Mouse (Mus musculus) spleen, adult 18-20 months (tissue): ENCODE data around the gene Scml4.

Source experiments
- DNase-seq, 2 experiments: peaks; one replicate each; pipeline ENCODE4 v3.0.0; 2022; ENCODE audit warnings: mixed read lengths in 2 of 2

The Scml4 gene

DNA sequence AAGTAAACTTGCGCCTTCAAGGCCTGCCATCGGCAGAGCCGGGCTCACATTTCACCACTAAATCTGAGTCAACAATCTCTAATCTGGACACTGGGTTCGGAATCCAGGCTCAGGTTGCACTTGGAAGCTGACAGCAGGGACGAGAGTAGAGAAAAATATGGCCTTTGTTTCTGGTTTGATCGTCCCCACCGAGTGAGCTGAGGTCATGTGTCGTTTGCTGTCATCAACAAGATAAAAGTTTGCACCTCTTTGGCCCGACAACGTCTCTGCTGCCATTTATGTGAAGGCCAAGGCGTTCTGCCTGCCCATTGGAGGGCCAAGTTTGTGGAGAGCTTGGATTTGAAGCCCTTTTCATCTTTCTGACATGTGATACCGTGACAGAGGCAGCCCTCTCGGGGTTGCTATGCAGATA lies 135.3 kb downstream of the Scml4 start:
- DNase-seq: no peak

DNA sequence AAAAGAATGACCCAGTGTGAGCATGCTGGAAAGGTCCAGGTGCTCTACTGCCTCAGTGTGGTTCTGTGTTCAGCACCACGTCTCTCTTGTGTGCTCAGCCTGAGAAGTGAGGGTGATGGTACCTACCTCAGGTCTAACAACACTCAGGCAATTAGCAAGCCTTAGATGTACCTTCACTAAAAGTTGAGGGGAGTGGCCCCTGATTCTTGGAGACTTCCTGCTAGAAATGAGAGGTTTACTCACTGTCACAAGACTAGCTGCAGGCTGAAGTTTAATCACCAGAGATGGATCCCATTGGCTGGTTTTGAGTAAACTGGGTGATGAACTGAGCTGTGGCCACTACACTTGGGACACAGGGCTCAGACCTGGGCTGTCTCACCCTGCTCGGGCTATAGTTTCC lies 137.1 kb downstream of the Scml4 start:
- DNase-seq: no peak

DNA sequence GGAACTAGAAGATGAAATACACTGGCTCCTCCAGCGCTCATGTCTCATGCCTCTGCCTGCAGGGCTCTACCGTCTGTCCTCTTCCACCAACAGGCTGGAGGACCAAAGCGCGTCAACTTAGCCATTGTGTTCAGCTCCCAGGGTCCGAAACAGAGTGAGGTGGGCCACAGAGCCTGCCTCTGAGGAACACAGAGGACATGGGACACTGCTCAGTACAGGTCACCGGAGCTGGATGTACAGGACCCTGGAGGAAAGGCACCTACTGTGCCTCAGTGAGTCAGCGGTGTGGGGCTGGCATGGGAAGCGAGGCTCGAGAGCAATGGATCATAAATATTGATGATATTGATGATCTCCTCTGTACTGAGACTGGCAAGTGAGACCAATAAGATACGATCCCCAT lies 139.2 kb downstream of the Scml4 start:
- DNase-seq: no peak

DNA sequence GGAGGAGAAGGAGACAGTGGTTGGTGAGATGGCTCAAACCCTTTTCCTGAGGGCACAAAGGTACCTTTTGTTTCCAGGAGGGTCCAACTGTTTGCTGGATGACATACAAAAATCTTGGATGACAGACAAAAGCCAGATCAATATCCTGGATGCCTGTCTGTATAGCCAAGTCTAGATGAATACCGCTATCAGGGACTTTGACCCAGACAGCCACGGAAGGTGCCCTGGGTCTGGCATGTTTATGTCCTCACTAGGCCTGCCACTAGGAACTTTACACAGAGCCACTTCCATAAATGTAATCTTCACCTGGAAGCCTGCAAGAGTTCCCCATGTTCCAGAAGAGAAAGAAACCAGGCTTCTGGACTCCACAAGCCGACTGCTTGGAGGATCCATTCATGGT lies 141.3 kb downstream of the Scml4 start:
- DNase-seq: no peak

DNA sequence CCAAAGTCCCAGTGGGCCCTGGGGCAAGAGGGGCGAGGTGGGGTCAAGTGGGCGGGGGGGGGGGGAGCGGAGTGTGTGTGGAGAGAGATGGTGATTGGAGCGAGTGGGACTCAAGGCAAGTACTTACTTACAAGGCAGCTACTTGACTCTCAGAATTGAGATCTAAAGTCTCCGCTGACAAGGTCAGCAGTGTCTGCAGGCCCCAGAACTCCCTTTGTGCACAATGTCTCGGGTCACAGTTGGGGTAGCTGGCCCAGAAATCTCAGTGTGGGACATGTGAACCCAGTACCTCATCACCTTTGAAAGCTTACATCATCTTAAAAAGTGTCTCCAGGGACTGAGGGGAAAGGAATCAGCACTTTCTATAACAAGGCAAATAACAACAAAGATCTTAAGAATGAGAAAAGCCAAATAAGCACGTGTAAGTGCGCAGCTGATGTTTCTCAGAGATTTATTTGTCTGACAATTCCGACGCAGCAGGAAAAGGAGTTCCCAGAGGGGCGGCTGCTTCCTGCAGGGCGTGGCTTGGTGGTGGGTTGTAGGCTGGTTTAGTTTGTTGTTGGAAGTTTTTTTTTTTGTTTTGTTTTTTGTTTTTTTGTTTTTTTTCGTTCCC lies 142.0 kb downstream of the Scml4 start:
- no peak for DNase-seq

DNA sequence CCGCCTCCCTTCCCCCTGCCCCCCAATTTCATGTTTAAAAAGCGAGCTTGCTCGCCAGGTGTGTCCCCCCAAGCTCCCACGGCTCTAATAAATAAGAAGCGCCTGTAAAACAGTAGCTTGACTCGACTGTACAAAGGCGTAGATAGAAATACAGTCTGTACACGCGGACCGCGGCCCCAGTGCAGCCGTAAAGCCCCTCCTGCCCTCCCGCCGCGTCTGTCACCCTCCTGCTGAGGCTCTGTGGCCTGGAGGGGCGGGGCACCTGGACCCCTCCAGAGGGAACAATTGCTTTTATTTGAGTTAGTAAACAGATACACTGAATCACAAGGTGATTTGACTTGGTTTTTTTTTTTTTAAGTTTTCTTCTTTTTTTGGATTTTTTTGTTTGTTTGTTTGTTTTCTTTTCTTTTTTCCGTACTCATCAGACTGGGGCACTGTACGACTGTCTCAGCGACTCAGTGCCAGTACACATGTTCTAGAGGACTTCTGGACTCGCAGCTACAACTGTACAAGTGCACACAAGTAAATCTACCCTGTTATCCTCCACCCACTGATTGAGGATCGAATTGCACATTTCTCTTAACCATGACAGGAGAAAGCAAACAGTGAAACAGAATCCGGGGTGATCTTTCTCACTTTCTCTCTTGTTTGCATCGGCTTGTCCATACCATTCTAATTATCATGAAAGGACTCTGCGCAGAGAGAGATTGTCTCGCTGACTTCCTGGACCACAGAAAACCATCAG lies 142.7 kb downstream of the Scml4 start:
- DNase-seq: no peak

DNA sequence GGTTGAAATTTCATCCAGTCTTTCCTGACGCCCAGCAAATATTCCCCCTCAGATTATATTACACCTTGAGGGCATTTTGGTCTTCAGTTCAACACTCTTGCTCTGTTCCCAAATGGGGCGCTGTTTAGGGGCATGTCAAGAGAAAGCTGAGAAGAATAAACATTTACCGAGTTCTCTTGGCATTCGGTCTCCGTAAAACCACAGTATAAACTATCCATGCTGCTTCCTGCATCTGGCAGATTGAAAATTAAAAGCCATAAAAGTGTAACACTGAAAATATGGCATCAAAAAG lies 143.2 kb downstream of the Scml4 start:
- no peak for DNase-seq

DNA sequence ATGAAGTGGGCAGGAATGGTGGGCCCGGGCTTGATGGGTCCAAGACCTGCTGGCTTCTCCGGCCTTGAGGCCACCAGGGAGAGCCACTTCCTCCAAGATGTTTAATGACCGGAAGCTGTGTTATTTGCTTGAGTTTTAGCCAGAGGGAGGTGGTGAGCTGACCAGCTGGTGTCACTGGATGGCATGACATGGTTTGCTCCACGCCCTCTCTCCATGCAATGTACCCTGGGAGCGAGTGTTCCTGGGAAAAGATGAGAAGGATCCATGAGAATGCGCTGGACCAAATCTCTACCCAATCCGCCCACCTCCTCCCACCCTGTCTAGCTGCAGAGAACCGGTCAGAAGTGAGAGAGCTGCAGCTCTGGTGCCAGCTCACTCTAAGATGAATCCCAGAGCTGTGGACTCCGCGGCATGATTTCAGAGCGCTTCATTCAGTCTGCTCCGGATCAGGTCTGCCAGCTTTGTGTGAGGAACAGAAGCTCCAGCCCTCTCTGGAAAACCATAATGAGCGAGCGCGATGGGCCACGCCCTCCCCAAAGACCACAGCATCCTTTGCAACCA lies 144.1 kb downstream of the Scml4 start:
- no peak for DNase-seq

DNA sequence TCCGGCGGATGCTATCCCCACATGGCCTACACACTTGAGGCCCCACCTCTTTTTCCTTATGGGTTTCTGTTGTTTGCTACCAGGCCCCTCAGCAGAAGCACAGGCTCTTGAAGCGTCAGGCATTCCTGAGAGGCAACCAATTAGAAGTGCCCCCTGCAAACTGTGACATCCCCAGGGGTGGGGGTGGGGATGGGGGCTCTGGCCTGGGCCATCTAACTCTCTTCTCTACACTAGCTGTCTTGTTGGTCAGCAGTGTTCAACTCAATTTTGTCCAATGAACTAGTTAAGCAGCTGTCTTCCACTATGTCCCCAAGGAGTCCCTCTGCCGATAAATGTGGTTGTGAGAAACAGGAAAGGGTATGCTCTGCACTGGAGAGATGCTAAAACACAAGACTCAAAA lies 144.9 kb downstream of the Scml4 start:
- no peak for DNase-seq

DNA sequence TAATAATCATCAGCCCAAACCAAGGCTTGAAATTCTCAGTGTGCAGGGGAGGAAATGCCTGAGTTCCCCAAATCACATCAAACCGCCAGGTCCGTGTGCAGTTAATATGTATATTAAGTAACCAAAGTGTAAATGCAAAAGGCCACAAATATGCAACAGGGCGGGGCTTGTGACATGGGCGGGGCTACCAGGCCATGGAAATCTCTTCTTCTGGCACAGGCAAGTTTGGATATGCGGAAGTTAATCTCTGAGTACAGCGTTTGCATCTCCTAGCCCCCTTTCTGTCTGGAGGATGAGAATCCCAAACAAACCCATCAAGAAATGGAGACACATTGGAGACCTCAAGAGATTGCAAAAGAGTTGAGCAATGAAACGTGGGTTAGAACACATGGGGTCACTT lies 145.5 kb downstream of the Scml4 start:
- no peak for DNase-seq

DNA sequence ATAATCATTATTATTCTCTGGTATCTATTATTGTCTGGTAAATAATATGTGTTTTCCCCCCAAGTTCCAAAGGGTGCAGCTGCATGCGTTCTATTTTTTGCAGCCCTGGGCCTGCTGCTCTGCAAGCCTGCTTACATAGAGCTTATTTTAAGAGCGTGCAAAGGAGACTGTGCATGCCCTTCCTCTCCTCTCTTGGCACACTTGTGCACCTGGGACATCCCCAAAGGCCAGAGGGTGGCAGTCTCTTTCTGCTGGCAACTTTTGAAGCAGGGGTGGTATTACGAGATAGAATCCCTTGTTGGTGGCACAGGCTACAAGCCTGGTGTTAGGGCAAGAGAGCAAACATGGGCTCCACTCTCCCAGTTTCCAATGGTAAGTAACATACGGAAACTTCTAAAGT lies 146.4 kb downstream of the Scml4 start:
- no peak for DNase-seq

DNA sequence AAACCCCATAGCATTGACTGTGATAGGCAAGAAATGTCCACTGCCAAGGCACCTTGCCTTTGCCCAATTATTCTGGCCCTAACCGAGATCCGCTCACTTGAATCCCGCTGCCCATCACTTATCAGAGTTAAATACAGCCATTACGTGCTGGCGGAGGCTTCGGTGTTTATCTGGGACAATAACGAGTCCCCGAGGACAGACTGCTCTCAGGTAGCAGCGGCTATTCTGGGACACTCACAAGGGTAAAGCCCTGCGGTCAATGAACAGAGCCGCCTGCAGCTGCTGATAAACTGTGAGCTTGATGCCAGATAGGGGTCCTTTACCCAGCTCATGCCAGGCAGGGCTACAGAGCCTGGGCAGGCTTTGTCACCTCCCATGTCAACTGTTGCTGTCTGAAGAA lies 147.9 kb downstream of the Scml4 start:
- no peak for DNase-seq
